Mouse (Mus musculus) kidney, embryonic 14.5 days (tissue): Measurements from ENCODE around the gene Ccl6. TPM values are rescaled to one million over a fixed set of nuclear protein-coding genes. Genes with fewer than 3 reads are reported as not detected.

Experiments used
- ATAC-seq: fragments of 200-750 bp; cut with Nextera tagmentation; 2 replicates; pipeline ENCODE4 v1.8.0; 2017; ENCODE audit warnings: moderate number of reproducible peaks, mild to moderate bottlenecking, moderate TSS enrichment, moderate library complexity; ENCODE audit not compliant: low FRiP score, low TSS enrichment
- H3K27ac ChIP-seq: fragments of 300-500 bp; sonication (generic); 2 replicates; pipeline ENCODE4 v1.5.1; 2014; ENCODE audit warnings: low read depth, mild to moderate bottlenecking, low read length, moderate library complexity, mixed read lengths
- H3K27me3 ChIP-seq: fragments of 300-500 bp; sonication (generic); 2 replicates; pipeline ENCODE4 v1.6.1; 2014; ENCODE audit warnings: mild to moderate bottlenecking, low read length; ENCODE audit not compliant: control insufficient read depth, insufficient read depth
- H3K36me3 ChIP-seq: fragments of 300-500 bp; sonication (generic); 2 replicates; pipeline ENCODE4 v1.6.1; 2014; ENCODE audit warnings: low read length, mixed read lengths; ENCODE audit not compliant: control insufficient read depth, insufficient read depth
- H3K4me1 ChIP-seq: fragments of 300-500 bp; sonication (generic); 2 replicates; pipeline ENCODE4 v1.6.1; 2014; ENCODE audit warnings: low read length, mixed read lengths; ENCODE audit not compliant: control insufficient read depth, insufficient read depth
- H3K4me2 ChIP-seq: fragments of 300-500 bp; sonication (generic); replicated peaks from 2 replicates; pipeline ENCODE4 v1.6.1; 2014; ENCODE audit warnings: low read depth, mild to moderate bottlenecking, low read length
- H3K4me3 ChIP-seq: fragments of 300-500 bp; sonication (generic); 2 replicates; pipeline ENCODE4 v1.5.1; 2014; ENCODE audit warnings: mild to moderate bottlenecking, low read length
- H3K9ac ChIP-seq: fragments of 300-500 bp; sonication (generic); 2 replicates; pipeline ENCODE4 v1.6.1; 2014; ENCODE audit warnings: low read depth, mild to moderate bottlenecking, low read length, moderate library complexity
- H3K9me3 ChIP-seq: fragments of 300-500 bp; sonication (generic); 2 replicates; pipeline ENCODE4 v1.6.1; 2016; ENCODE audit warnings: low read length; ENCODE audit not compliant: control insufficient read depth
- WGBS: fragments of 180-500 bp; shearing (Covaris S2); extraction: QIAGEN DNeasy Blood & Tissue Kit; methylation state at CpG from one replicate; pipeline ENCODE4 v1.1.7; 2014; 5-methylcytosine and 5-hydroxymethylcytosine counted together
- polyA plus RNA-seq: library from polyadenylated mRNA; unstranded; fragments of >200 nt; fragmentation: Nextera tagmentation; extraction: Ambion mirVana; gene quantifications from 2 replicates; pipeline ENCODE4 v1.2.1, GENCODE M21; 2014

Gene Ccl6
- polyA plus RNA-seq, 1 experiment from 2014 or later: 4.4 TPM

DNA sequence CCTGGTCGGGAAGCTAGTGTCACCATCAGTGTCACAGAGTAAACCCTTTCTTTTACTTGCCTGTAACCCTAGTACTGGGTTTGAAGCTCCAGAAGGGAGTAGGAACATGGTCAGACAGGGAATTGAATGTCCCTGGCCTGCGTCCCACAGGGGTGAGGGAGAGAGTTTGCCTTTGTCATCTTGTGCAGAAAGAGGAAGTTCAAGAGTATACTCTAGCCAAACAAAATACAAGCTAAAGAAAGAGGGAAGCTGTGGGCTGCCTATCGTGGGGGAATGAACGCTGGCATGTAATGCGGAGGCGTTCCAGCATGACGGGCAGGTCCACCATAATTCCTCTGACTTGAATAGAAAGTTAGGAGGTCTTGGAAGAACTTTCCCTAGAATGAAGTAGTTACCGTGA is 20.7 kb downstream of the Ccl6 start:
- H3K4me2 ChIP-seq: no peak overlapping the region
- H3K9ac ChIP-seq: no peak overlapping the region
- no peaks in the 10 kb centered on the region for H3K27me3 ChIP-seq
- ATAC-seq: no peak
- H3K4me3 ChIP-seq: no peak overlapping the region
- H3K27ac ChIP-seq: no peak overlapping the region
- H3K9me3 ChIP-seq: no peaks in the 10 kb centered on the region
- no peaks in the 10 kb centered on the region for H3K36me3 ChIP-seq
- 76% methylated on average over 8 of the region's 8 CpGs for WGBS
- H3K4me1 ChIP-seq: no peaks in the 10 kb centered on the region

DNA sequence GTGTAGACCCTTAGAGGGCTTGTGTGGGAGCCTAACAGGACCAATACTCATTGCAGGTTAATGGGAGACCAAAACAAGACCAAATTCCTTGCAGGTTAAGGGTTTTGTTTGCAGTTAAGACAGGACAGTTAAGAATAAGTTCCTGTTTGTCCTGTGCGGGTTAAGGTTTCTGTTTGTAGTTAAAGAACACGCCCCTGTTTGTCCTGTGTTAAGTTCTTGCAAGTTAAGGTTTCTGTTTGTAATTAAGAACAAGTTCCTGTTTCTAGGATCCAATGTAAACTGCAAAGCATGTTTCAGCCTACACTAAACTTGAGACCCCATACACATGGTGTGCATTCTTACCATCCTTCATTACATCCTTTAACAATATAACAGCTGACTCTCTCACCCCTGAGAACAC is 22.7 kb downstream of the Ccl6 start:
- Histone ChIP-seq H3K4me2 (no peak overlapping the region), H3K9me3 (no peaks in the 10 kb centered on the region), H3K4me1 (no peaks in the 10 kb centered on the region), H3K9ac (no peak overlapping the region), H3K4me3 (no peak overlapping the region), H3K27me3 (no peaks in the 10 kb centered on the region), H3K36me3 (no peaks in the 10 kb centered on the region), H3K27ac (no peak overlapping the region)
- no peak for ATAC-seq
- 78% methylated on average over 2 of the region's 2 CpGs for WGBS

DNA sequence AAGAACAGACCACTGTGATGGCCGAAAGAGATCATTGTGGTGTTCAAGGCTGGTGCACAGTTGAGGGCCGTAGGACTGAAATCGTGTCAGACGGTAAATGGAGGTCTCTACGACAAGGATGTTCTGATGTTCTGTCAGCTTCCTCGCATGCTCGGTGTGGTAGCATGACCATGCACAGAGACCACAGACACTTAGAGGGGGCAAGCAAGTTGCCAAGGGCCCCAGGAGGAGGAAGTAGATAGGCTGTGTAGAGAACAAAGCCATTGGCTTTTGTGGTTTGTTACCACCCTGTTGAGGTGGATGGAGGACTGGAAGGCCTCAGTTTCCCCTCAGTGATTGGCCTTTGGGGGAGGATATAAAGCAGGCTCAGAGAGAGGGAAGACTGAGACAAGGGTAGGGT is 23.6 kb downstream of the Ccl6 start:
- H3K9me3 ChIP-seq: no peaks in the 10 kb centered on the region
- no peak for ATAC-seq
- WGBS: 97% methylated on average over 7 of the region's 7 CpGs
- H3K4me1 ChIP-seq: no peaks in the 10 kb centered on the region
- H3K27me3 ChIP-seq: no peaks in the 10 kb centered on the region
- no peak overlapping the region for H3K4me2 ChIP-seq
- H3K36me3 ChIP-seq: no peaks in the 10 kb centered on the region
- H3K4me3 ChIP-seq: no peak overlapping the region
- no peak overlapping the region for H3K27ac ChIP-seq
- no peak overlapping the region for H3K9ac ChIP-seq

- ATAC-seq: no peak
These were observed 24.1 kb downstream of the Ccl6 start for GRCm38 (mm10) chr11:83568786-83569185.

GRCm38 (mm10) chr11:83568061-83568460 is 24.8 kb downstream of the Ccl6 start:
- Histone ChIP-seq H3K9me3 (no peaks in the 10 kb centered on the region), H3K36me3 (no peaks in the 10 kb centered on the region), H3K9ac (no peak overlapping the region), H3K4me1 (no peaks in the 10 kb centered on the region), H3K27me3 (no peaks in the 10 kb centered on the region), H3K4me2 (no peak overlapping the region), H3K4me3 (no peak overlapping the region), H3K27ac (no peak overlapping the region)
- ATAC-seq: no peak
- WGBS: 88% methylated on average over 9 of the region's 9 CpGs

More at GRCm38 (mm10) chr11:83568786-83569185, 24.1 kb downstream of the Ccl6 start:
- H3K27ac ChIP-seq: no peak overlapping the region
- WGBS: 84% methylated on average over 3 of the region's 3 CpGs
- H3K27me3 ChIP-seq: no peaks in the 10 kb centered on the region
- H3K4me1 ChIP-seq: no peaks in the 10 kb centered on the region
- H3K36me3 ChIP-seq: no peaks in the 10 kb centered on the region
- H3K4me3 ChIP-seq: no peak overlapping the region
- no peaks in the 10 kb centered on the region for H3K9me3 ChIP-seq
- no peak overlapping the region for H3K4me2 ChIP-seq
- H3K9ac ChIP-seq: no peak overlapping the region

- no peak overlapping the region for H3K9ac ChIP-seq
- WGBS: 79% methylated on average over 7 of the region's 7 CpGs
- ATAC-seq: no peak
These were observed 25.6 kb downstream of the Ccl6 start for GRCm38 (mm10) chr11:83567311-83567710.

DNA sequence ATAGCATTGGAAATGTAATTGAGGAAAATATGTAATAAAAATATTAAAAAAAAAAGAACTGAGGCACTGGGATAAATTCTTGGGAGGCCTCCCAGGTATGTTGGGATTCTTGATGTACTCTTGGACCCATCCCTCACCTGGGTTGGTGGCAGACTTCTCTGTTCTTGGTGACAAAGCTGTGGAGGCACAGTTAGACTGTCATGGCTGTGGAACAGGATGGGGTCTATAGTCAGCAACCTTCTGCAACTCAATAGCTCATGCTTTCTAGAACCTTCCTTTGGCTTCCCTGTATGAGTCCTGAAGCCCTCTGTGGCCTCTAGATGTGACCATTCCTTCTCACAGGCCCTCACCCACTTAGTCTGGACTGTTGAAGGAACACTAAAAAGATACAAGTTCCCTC is 26.3 kb downstream of the Ccl6 start:
- Histone ChIP-seq H3K27me3 (no peaks in the 10 kb centered on the region), H3K9ac (no peak overlapping the region)
- ATAC-seq: no peak

More at GRCm38 (mm10) chr11:83567311-83567710, 25.6 kb downstream of the Ccl6 start:
- no peak overlapping the region for H3K4me2 ChIP-seq
- no peaks in the 10 kb centered on the region for H3K36me3 ChIP-seq
- H3K27me3 ChIP-seq: no peaks in the 10 kb centered on the region
- H3K9me3 ChIP-seq: no peaks in the 10 kb centered on the region
- H3K27ac ChIP-seq: no peak overlapping the region
- H3K4me1 ChIP-seq: no peaks in the 10 kb centered on the region
- no peak overlapping the region for H3K4me3 ChIP-seq

GRCm38 (mm10) chr11:83563754-83564153 is 29.1 kb downstream of the Ccl6 start:
- Histone ChIP-seq H3K4me2 (no peak overlapping the region), H3K9ac (no peak overlapping the region), H3K27ac (no peak overlapping the region), H3K27me3 (no peaks in the 10 kb centered on the region), H3K4me3 (no peak overlapping the region), H3K36me3 (no peaks in the 10 kb centered on the region), H3K9me3 (no peaks in the 10 kb centered on the region), H3K4me1 (no peaks in the 10 kb centered on the region)
- ATAC-seq: no peak
- WGBS: 61% methylated on average over 2 of the region's 2 CpGs

More for the DNA sequence above, 26.3 kb downstream of the Ccl6 start:
- H3K9me3 ChIP-seq: no peaks in the 10 kb centered on the region
- H3K4me1 ChIP-seq: no peaks in the 10 kb centered on the region
- no peak overlapping the region for H3K4me2 ChIP-seq
- no peak overlapping the region for H3K4me3 ChIP-seq
- no peaks in the 10 kb centered on the region for H3K36me3 ChIP-seq
- no peak overlapping the region for H3K27ac ChIP-seq

DNA sequence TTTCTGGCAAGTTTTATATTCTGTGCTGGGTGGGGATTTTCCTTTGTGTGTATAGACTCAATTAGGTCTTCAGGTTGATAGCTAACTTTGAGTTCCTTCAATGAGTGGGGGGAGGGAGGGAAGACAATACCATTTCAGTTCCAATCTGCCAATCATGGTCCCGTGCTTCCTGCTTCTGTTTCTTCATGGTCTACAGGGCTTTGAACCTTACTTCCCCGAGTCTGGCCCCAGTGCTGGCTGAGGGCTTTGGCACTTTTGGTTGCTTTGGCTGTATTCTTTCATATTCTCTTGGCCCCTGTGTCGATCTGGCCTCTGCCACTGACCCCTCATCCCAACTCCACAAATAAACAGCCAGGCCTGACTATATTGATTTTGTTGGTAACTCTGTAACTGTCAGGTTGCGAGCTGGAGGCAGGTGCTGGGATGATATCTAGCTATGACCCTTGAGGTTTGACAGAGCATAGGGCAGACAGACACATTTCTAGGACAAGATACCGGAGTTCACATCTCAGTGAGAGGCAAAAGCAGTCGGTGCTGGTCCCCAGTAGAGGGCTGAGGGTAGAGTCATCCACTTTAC is 30.5 kb downstream of the Ccl6 start:
- H3K4me1 ChIP-seq: no peaks in the 10 kb centered on the region
- H3K9ac ChIP-seq: no peak overlapping the region
- H3K36me3 ChIP-seq: no peaks in the 10 kb centered on the region
- H3K4me3 ChIP-seq: no peak overlapping the region
- no peak overlapping the region for H3K27ac ChIP-seq
- WGBS: 66% methylated on average over 6 of the region's 6 CpGs
- no peak overlapping the region for H3K4me2 ChIP-seq
- H3K9me3 ChIP-seq: no peaks in the 10 kb centered on the region
- no peak for ATAC-seq
- no peaks in the 10 kb centered on the region for H3K27me3 ChIP-seq
